7 mouse cellular contexts compared by ENCODE assay signal in the genomic region with DNA sequence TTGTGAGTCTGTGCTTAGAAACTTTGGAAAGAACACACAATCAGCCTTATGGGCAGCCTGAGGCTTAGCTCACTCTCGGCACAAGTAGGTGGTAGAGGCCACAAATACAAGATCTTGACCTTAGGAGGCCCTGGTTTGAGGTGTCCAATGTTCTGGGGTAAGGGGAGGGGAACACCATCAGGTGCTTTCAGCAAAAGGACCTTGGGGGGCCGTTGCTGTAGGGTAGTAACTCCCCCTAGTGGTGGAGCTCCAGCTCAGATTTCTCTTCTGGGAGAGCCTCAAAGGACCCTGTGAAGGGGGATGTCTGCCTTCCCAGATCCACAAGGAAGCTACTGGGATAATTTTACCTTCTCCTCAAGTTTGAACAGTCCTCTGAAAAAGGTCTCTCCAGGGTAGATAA. TPM values are rescaled to one million over a fixed set of nuclear protein-coding genes. Genes with fewer than 3 reads are reported as not detected.
DNase-seq lines count a peak whose midpoint lies in the region; ATAC-seq and TF ChIP-seq lines count a peak whose summit lies in the region.

No protein-coding gene starts in this region.

- H3K9ac ChIP-seq in kidney, postnatal 0 days (ENCODE audit: low read depth, low read length), result no peak overlapping the region

- WGBS in kidney, postnatal 0 days, result 8% methylated on average over 2 of the region's 2 CpGs

- DNase-seq in kidney, postnatal 0 days (ENCODE audit: low spot score), result peak; percentile 67
- no peak for DNase-seq in kidney, adult 11 months
- DNase-seq in MEL-GATA-1-ER (ENCODE audit: extremely low read depth, low read depth), result peak; percentile 64
- peak; percentile 74 for DNase-seq in embryo, embryonic 10.5 days (ENCODE audit: low spot score)
- peak; percentile 67 for DNase-seq in lung, postnatal 36 days
- DNase-seq in urinary bladder, adult 2 months (ENCODE audit: low spot score), result no peak
- DNase-seq in kidney, adult 8-10 months, result no peak

- no peak overlapping the region for H3K4me3 ChIP-seq in kidney, postnatal 0 days (replicated peaks; ENCODE audit: low read depth, low read length)

- H3K27ac ChIP-seq in kidney, postnatal 0 days, result no peak overlapping the region

- H3K27me3 ChIP-seq in kidney, postnatal 0 days (ENCODE audit: insufficient read depth, low read length), result no peaks in the 10 kb centered on the region

- H3K36me3 ChIP-seq in kidney, postnatal 0 days (ENCODE audit: insufficient read depth, low read length), result no peaks in the 10 kb centered on the region

- H3K4me2 ChIP-seq in kidney, postnatal 0 days (ENCODE audit: low read length), result no peak overlapping the region

- H3K9me3 ChIP-seq in kidney, postnatal 0 days (replicated peaks; ENCODE audit: low read length), result no peaks in the 10 kb centered on the region

- TF ChIP-seq CTCF in kidney, postnatal 0 days (IDR thresholded peaks at IDR 0.05; ENCODE audit: low read depth), result peak; percentile 74

- no peaks in the 10 kb centered on the region for H3K4me1 ChIP-seq in kidney, postnatal 0 days (replicated peaks; ENCODE audit: insufficient read depth, low read length)

- ATAC-seq in kidney, postnatal 0 days (replicated peaks; ENCODE audit: low FRiP score, low read depth), result no peak

RNA-seq across cellular contexts. Expression of a gene that starts 6.1 kb away (rescaled TPM):
- 24.5 and 24.7 TPM in 2 replicates for polyA plus RNA-seq in kidney, postnatal 0 days (2015; fragmentation: Nextera tagmentation; extraction: Ambion mirVana)
- 45.3 and 45.8 TPM in 2 replicates for polyA plus RNA-seq in urinary bladder, adult 2 months (2012; rRNA removed)

RNA-seq across cellular contexts. Expression of a gene that starts 60.0 kb away (rescaled TPM):
- 20.6 and 22.5 TPM in 2 replicates for polyA plus RNA-seq in kidney, postnatal 0 days (2015; fragmentation: Nextera tagmentation; extraction: Ambion mirVana)
- polyA plus RNA-seq in urinary bladder, adult 2 months (2012; rRNA removed), result 1.3 and 1.6 TPM in 2 replicates

Comparison
In these comparisons a context has a peak if more than half of its experiments do, and no peak if none do; other contexts are left out.
1. DNase-seq: peak in kidney, postnatal 0 days (single experiment), MEL-GATA-1-ER (single experiment), embryo, embryonic 10.5 days (single experiment) and lung, postnatal 36 days (single experiment); none in kidney, adult 11 months (single experiment), urinary bladder, adult 2 months (single experiment) and kidney, adult 8-10 months (0 of 2).